Mouse (Mus musculus) layer of hippocampus, adult 8-10 months (tissue): Measurements from ENCODE around the gene Clasp2. TPM values are rescaled to one million over a fixed set of nuclear protein-coding genes. Genes with fewer than 3 reads are reported as not detected.
"Not testable (repeated sequence)": the region's sequence is repeated elsewhere in the genome, so short reads cannot be mapped to it uniquely, and the experiment has no call there.

Experiments
- DNase-seq, 2 experiments: peaks; one replicate each; pipeline ENCODE4 v3.0.0; 2022; ENCODE audit warnings: low spot score in 2 of 2
- total RNA-seq, 4 experiments: library from RNA; stranded (reverse); gene quantifications; 2 replicates each; pipeline ENCODE4 v1.2.4; 2022

Gene Clasp2
- total RNA-seq, 4 experiments from 2014 or later = 189 to 217 (median 199) TPM

GRCm38 (mm10) chr9:113813086-113813485 lies 71.8 kb downstream of the Clasp2 start:
- no peak for DNase-seq

GRCm38 (mm10) chr9:113815836-113816235 lies 74.6 kb downstream of the Clasp2 start:
- DNase-seq = no peak

GRCm38 (mm10) chr9:113822150-113822549 lies 80.9 kb downstream of the Clasp2 start:
- DNase-seq = no peak

- DNase-seq = no peak
Observed at GRCm38 (mm10) chr9:113828719-113829118, 87.4 kb downstream of the Clasp2 start.

GRCm38 (mm10) chr9:113830219-113830618 lies 88.9 kb downstream of the Clasp2 start:
- no peak for DNase-seq

- DNase-seq = no peak
Observed at GRCm38 (mm10) chr9:113833481-113833880, 92.2 kb downstream of the Clasp2 start.

GRCm38 (mm10) chr9:113837001-113837400 lies 95.7 kb downstream of the Clasp2 start:
- DNase-seq = no peak

- no peak for DNase-seq
Observed at GRCm38 (mm10) chr9:113837461-113837860, 96.2 kb downstream of the Clasp2 start.

GRCm38 (mm10) chr9:113844029-113844428 lies 102.8 kb downstream of the Clasp2 start:
- DNase-seq = no peak

GRCm38 (mm10) chr9:113855441-113855840 lies 114.2 kb downstream of the Clasp2 start:
- no peak for DNase-seq

GRCm38 (mm10) chr9:113857281-113857928 lies 116.1 kb downstream of the Clasp2 start:
- no peak for DNase-seq

- no peak for DNase-seq
Observed at GRCm38 (mm10) chr9:113857929-113858440, 116.7 kb downstream of the Clasp2 start.

- DNase-seq = no peak
Observed at GRCm38 (mm10) chr9:113859420-113859819, 118.1 kb downstream of the Clasp2 start.

GRCm38 (mm10) chr9:113863370-113863999 lies 122.2 kb downstream of the Clasp2 start:
- DNase-seq = no peak

- no peak for DNase-seq
Observed at GRCm38 (mm10) chr9:113867951-113868350, 126.7 kb downstream of the Clasp2 start.

GRCm38 (mm10) chr9:113894903-113895302 lies 153.6 kb downstream of the Clasp2 start:
- no peak for DNase-seq

- DNase-seq = no peak
Observed at GRCm38 (mm10) chr9:113903136-113903535, 161.9 kb downstream of the Clasp2 start.

- not testable (repeated sequence) for DNase-seq
Observed at GRCm38 (mm10) chr9:113904315-113904714, 163.0 kb downstream of the Clasp2 start.

GRCm38 (mm10) chr9:113915789-113916188 lies 174.5 kb downstream of the Clasp2 start:
- no peak for DNase-seq

- DNase-seq = no peak
Observed at GRCm38 (mm10) chr9:113922677-113923076, 181.4 kb downstream of the Clasp2 start.

GRCm38 (mm10) chr9:113924883-113925282 lies 183.6 kb downstream of the Clasp2 start:
- DNase-seq = no peak

- no peak for DNase-seq
Observed at GRCm38 (mm10) chr9:113928591-113928990, 187.3 kb downstream of the Clasp2 start.

GRCm38 (mm10) chr9:113929676-113930075 lies 188.4 kb downstream of the Clasp2 start:
- no peak for DNase-seq
